In genomic region chr6:55519605-55520201, GRCm38 (mm10) we compare ENCODE assay signal across 7 mouse cellular contexts.
A peak's percentile ranks its signal among the peaks of the same experiment; 100 is the strongest.
DNase-seq lines count a peak whose midpoint lies in the region; ATAC-seq and TF ChIP-seq lines count a peak whose summit lies in the region.

No protein-coding gene starts in this region.

- TF ChIP-seq POLR2A in cortical plate, adult 2 months (IDR thresholded peaks at IDR 0.05; ENCODE audit: extremely low read depth, insufficient read depth, low read length) = no peak

- 12% methylated on average over 11 of the region's 11 CpGs for WGBS in hindbrain, postnatal 0 days

- H3K9me3 ChIP-seq in hindbrain, postnatal 0 days (ENCODE audit: low read length) = no peaks in the 10 kb centered on the region

- H3K27me3 ChIP-seq in hindbrain, postnatal 0 days (ENCODE audit: insufficient read depth, low read length) = no peaks in the 10 kb centered on the region

- H3K4me3 ChIP-seq in cortical plate, adult 2 months (ENCODE audit: insufficient read depth, low read length) = no peak overlapping the region
- H3K4me3 ChIP-seq in hindbrain, postnatal 0 days (ENCODE audit: low read length) = no peak overlapping the region

- H3K9ac ChIP-seq in hindbrain, postnatal 0 days (replicated peaks; ENCODE audit: low read length) = no peak overlapping the region

- DNase-seq in adrenal gland, adult 2 months = peak; percentile 81
- DNase-seq in gastrocnemius, adult 8-10 months (ENCODE audit: low spot score in 2 of 2) = peak; percentile 28 to 50
- DNase-seq in hindbrain, postnatal 0 days (ENCODE audit: low spot score) = peak; percentile 95
- peak; percentile 88 to 90 for DNase-seq in left cerebral cortex, adult 18-20 months (ENCODE audit: low spot score in 2 of 2)
- DNase-seq in skeletal muscle tissue, adult 2 months (ENCODE audit: low read depth, low spot score) = peak; percentile 47

- ATAC-seq in hindbrain, postnatal 0 days = peak; percentile 97
- ATAC-seq in megakaryocyte progenitor cell, adult 5-6 weeks (replicated peaks; ENCODE audit: poor library complexity) = peak; percentile 90

- H3K4me2 ChIP-seq in hindbrain, postnatal 0 days (ENCODE audit: low read depth, low read length) = peak overlapping the region; percentile 34; the same call in 1 of the 2 replicates

- peak; percentile 88 for TF ChIP-seq CTCF in cortical plate, adult 2 months (IDR thresholded peaks at IDR 0.05; ENCODE audit: extremely low read depth, insufficient read depth, low read length)
- TF ChIP-seq CTCF in hindbrain, postnatal 0 days (IDR thresholded peaks at IDR 0.05; ENCODE audit: low read depth) = peak; percentile 92

- H3K4me1 ChIP-seq in cortical plate, adult 2 months (ENCODE audit: control insufficient read depth, insufficient read depth, low read length) = no peaks in the 10 kb centered on the region
- no peaks in the 10 kb centered on the region for H3K4me1 ChIP-seq in hindbrain, postnatal 0 days (ENCODE audit: insufficient read depth, low read length)

- H3K27ac ChIP-seq in cortical plate, adult 2 months (ENCODE audit: insufficient read depth, low read length) = no peak overlapping the region
- H3K27ac ChIP-seq in hindbrain, postnatal 0 days = no peak overlapping the region

- no peaks in the 10 kb centered on the region for H3K36me3 ChIP-seq in hindbrain, postnatal 0 days (ENCODE audit: insufficient read depth, low read length)

Comparison
In these comparisons a context has a peak if more than half of its experiments do, and no peak if none do; other contexts are left out.
1. DNase-seq: peak in every context shown above with its lines; median percentile 95 in hindbrain, postnatal 0 days; 89 in left cerebral cortex, adult 18-20 months; 81 in adrenal gland, adult 2 months; 47 in skeletal muscle tissue, adult 2 months; 39 in gastrocnemius, adult 8-10 months.